Mouse (Mus musculus): Measurements from ENCODE around the gene Oaz1. TPM values are rescaled to one million over a fixed set of nuclear protein-coding genes. Genes with fewer than 3 reads are reported as not detected.

The Oaz1 gene
- polyA plus RNA-seq, 2 experiments, result 673 to 1,285 TPM

DNA sequence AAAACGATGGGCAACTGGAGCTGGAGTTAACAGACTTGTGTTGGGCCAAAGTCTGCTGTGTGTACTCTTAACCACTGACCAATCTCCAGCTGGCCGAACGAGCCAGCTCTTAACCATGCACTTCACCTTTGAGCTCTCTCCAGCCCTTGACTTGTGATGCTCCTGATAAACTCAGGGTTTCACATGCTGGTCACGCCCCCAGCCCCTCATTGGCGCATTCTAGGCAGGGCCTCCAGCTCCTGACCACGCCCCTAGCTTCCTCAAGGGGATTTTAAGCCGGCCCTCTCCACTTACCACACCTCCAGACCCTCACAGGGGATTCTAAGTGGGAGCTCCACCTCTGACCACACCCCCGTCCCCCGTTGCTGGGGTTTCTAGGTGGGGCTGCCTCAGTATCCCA is 4.7 kb downstream of the Oaz1 start:
- ATAC-seq (ENCODE audit: insufficient read depth) (no peak), DNase-seq (ENCODE audit: low read depth in 3 of 3, low spot score in 3 of 3) (peak; percentile 63 to 70 (median 66))
- Histone ChIP-seq H3K9ac (replicated peaks) (no peak overlapping the region), H3K9me3 (ENCODE audit: control insufficient read depth, low read length) (no peaks in the 10 kb centered on the region), H3K27me3 (ENCODE audit: control insufficient read depth, insufficient read depth, low read length) (peaks cover 28% of the 10 kb centered on the region), H3K4me2 (ENCODE audit: low read depth) (peak overlapping the region; percentile 25), H3K36me3 (replicated peaks; ENCODE audit: control insufficient read depth, insufficient read depth, low read depth) (peaks cover 30% of the 10 kb centered on the region), H3K4me1 (replicated peaks; ENCODE audit: control insufficient read depth in 2 of 2, insufficient read depth in 2 of 2, low read length in 1 of 2) (peaks cover 21 to 27% of the 10 kb centered on the region in 2 experiments), H3K27ac (no peak overlapping the region), H3K4me3 (ENCODE audit: insufficient read depth in 1 of 2, low read depth in 2 of 2, low read length in 2 of 2) (no peak overlapping the region)
- 2% methylated on average over 9 of the region's 9 CpGs for WGBS (ENCODE audit: insufficient replicate concordance)
- TF ChIP-seq CTCF (IDR thresholded peaks at IDR 0.05; ENCODE audit: low read depth) (no peak), EP300 (IDR thresholded peaks at IDR 0.05; ENCODE audit: low read depth) (no peak)

DNA sequence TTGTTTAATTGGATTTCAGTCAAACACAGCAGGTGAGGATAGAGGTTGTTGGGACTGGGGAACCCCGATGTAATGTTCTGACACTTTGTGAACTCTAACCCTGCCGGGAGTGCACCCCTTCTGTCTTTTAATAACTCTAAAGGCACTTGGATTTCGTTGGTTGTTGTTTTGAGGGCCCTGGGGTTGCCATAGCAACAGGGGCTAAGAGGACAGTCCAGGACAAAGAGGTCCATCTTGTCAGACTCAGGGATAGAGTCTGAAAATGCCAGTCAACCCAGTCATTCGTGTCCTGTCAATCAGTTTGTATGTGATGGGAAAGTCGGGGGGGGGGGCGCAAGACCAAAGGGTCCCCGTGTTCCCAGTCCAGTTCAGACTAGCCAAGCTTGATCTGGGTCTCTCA is 6.4 kb downstream of the Oaz1 start:
- ATAC-seq (ENCODE audit: insufficient read depth) (no peak), DNase-seq (ENCODE audit: low read depth in 3 of 3, low spot score in 3 of 3) (no peak)
- H3K4me2 ChIP-seq (ENCODE audit: low read depth), result no peak overlapping the region
- H3K9me3 ChIP-seq (ENCODE audit: control insufficient read depth, low read length), result no peaks in the 10 kb centered on the region
- peaks cover 26% of the 10 kb centered on the region for H3K36me3 ChIP-seq (replicated peaks; ENCODE audit: control insufficient read depth, insufficient read depth, low read depth)
- no peak overlapping the region for H3K27ac ChIP-seq
- H3K4me3 ChIP-seq (ENCODE audit: insufficient read depth in 1 of 2, low read depth in 2 of 2, low read length in 2 of 2), result no peak overlapping the region
- H3K27me3 ChIP-seq (ENCODE audit: control insufficient read depth, insufficient read depth, low read length), result peaks cover 37% of the 10 kb centered on the region
- no peak overlapping the region for H3K9ac ChIP-seq (replicated peaks)
- 60% methylated on average over 7 of the region's 7 CpGs for WGBS (ENCODE audit: insufficient replicate concordance)
- peaks cover 16 to 23% of the 10 kb centered on the region in 2 experiments for H3K4me1 ChIP-seq (replicated peaks; ENCODE audit: control insufficient read depth in 2 of 2, insufficient read depth in 2 of 2, low read length in 1 of 2)
- no peak for TF ChIP-seq CTCF (IDR thresholded peaks at IDR 0.05; ENCODE audit: low read depth)

DNA sequence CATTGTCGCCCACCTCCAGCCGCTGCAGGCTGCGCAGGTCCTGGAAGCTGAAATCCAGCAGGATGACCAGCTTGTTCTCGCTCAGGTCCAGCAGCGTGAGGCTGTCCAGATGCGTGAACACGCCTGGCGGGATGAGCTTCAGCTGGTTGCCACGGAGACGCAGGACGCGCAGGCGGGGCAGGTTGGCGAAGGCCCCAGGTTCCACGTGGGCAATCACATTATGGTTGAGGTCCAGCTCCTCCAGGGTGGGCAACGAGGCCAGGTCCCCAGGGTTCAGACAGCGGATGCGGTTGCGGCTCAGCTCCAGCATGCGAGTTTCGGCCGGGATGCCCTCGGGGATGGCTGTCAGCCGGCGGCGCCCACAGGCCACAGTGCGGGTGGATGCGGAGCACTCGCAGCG is 9.2 kb downstream of the Oaz1 start:
- no peak overlapping the region for H3K9ac ChIP-seq (replicated peaks)
- H3K36me3 ChIP-seq (replicated peaks; ENCODE audit: control insufficient read depth, insufficient read depth, low read depth), result peaks cover under 1% of the 10 kb centered on the region; the same call in 1 of the 2 replicates
- H3K4me2 ChIP-seq (ENCODE audit: low read depth), result no peak overlapping the region
- TF ChIP-seq EP300 (IDR thresholded peaks at IDR 0.05; ENCODE audit: low read depth), result no peak
- TF ChIP-seq CTCF (IDR thresholded peaks at IDR 0.05; ENCODE audit: low read depth), result no peak
- DNase-seq (ENCODE audit: low read depth in 3 of 3, low spot score in 3 of 3) (no peak), ATAC-seq (ENCODE audit: insufficient read depth) (no peak)
- no peak overlapping the region for H3K4me3 ChIP-seq (ENCODE audit: insufficient read depth in 1 of 2, low read depth in 2 of 2, low read length in 2 of 2)
- peaks cover 39% of the 10 kb centered on the region for H3K27me3 ChIP-seq (ENCODE audit: control insufficient read depth, insufficient read depth, low read length)
- H3K4me1 ChIP-seq (replicated peaks; ENCODE audit: control insufficient read depth in 2 of 2, insufficient read depth in 2 of 2, low read length in 1 of 2), result peaks cover 2 to 5% of the 10 kb centered on the region in 2 experiments
- 47% methylated on average over 30 of the region's 30 CpGs for WGBS (ENCODE audit: insufficient replicate concordance)
- H3K9me3 ChIP-seq (ENCODE audit: control insufficient read depth, low read length), result no peaks in the 10 kb centered on the region
- H3K27ac ChIP-seq, result no peak overlapping the region

DNA sequence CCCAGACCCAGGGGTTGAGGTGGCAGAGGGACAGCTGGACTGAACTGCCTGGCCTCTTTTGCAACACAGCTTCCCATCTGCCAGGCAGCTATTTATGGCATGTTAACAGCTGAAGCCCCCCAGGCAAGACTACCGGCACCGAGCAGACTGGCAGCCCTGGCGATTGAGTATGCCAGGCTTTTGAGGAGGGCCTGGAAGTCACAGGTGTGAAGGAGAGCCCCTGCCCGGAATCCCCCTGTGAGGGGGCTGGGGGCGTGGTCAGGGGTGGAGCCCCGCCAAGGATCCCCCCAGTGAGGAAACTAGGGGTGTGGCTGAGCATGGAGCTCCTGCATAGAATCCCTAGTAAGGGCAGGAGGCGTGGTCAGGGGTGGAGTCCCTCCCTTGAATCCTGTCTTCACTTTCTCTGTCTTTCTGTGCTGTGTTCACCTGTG is 10.5 kb downstream of the Oaz1 start:
- Histone ChIP-seq H3K4me3 (ENCODE audit: insufficient read depth in 1 of 2, low read depth in 2 of 2, low read length in 2 of 2) (no peak overlapping the region), H3K4me2 (ENCODE audit: low read depth) (no peak overlapping the region), H3K27ac (no peak overlapping the region), H3K27me3 (ENCODE audit: control insufficient read depth, insufficient read depth, low read length) (peaks cover 45% of the 10 kb centered on the region), H3K9ac (replicated peaks) (no peak overlapping the region), H3K36me3 (replicated peaks; ENCODE audit: control insufficient read depth, insufficient read depth, low read depth) (no peaks in the 10 kb centered on the region), H3K4me1 (replicated peaks; ENCODE audit: control insufficient read depth in 2 of 2, insufficient read depth in 2 of 2, low read length in 1 of 2) (no peaks in the 10 kb centered on the region), H3K9me3 (ENCODE audit: control insufficient read depth, low read length) (no peaks in the 10 kb centered on the region)
- WGBS (ENCODE audit: insufficient replicate concordance), result 39% methylated on average over 7 of the region's 7 CpGs
- ATAC-seq (ENCODE audit: insufficient read depth) (no peak), DNase-seq (ENCODE audit: low read depth in 3 of 3, low spot score in 3 of 3) (no peak)
- TF ChIP-seq EP300 (IDR thresholded peaks at IDR 0.05; ENCODE audit: low read depth), result no peak
- TF ChIP-seq CTCF (IDR thresholded peaks at IDR 0.05; ENCODE audit: low read depth), result no peak

DNA sequence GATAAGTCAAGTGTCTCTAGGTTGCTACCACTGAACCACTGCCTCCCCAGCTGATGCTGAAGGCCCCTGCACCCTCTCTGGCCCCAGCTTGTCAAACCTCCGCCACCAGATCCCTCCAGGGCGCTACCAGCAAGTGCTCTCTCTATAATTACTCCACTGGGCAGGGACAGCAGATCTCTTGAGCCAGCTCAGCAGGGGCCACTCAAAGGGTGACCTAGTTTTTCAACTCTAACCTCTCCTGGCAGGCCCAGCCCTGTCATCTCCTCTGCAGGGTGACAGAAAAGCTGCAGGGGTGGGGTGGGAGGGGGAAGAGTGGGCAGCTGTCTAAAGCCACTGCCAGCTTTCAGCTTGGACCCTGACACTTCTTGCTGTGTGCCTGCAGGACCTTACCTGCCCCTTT is 11.4 kb downstream of the Oaz1 start:
- Histone ChIP-seq H3K9me3 (ENCODE audit: control insufficient read depth, low read length) (no peaks in the 10 kb centered on the region), H3K4me3 (ENCODE audit: insufficient read depth in 1 of 2, low read depth in 2 of 2, low read length in 2 of 2) (no peak overlapping the region), H3K27me3 (ENCODE audit: control insufficient read depth, insufficient read depth, low read length) (peaks cover 54% of the 10 kb centered on the region), H3K9ac (replicated peaks) (no peak overlapping the region), H3K4me2 (ENCODE audit: low read depth) (no peak overlapping the region), H3K4me1 (replicated peaks; ENCODE audit: control insufficient read depth in 2 of 2, insufficient read depth in 2 of 2, low read length in 1 of 2) (no peaks in the 10 kb centered on the region), H3K36me3 (replicated peaks; ENCODE audit: control insufficient read depth, insufficient read depth, low read depth) (no peaks in the 10 kb centered on the region), H3K27ac (no peak overlapping the region)
- DNase-seq (ENCODE audit: low read depth in 3 of 3, low spot score in 3 of 3) (no peak), ATAC-seq (ENCODE audit: insufficient read depth) (no peak)
- 42% methylated on average over 2 of the region's 2 CpGs for WGBS (ENCODE audit: insufficient replicate concordance)
- TF ChIP-seq CTCF (IDR thresholded peaks at IDR 0.05; ENCODE audit: low read depth) (no peak), EP300 (IDR thresholded peaks at IDR 0.05; ENCODE audit: low read depth) (no peak)
